Mouse (Mus musculus): ENCODE results near the gene Tgif1.

GRCm38 (mm10) chr17:70853436-70853905 is at the start of gene Tgif1:
- no peak for TF ChIP-seq MAX (IDR thresholded peaks at IDR 0.05; ENCODE audit: low read depth)
- no peak for TF ChIP-seq POLR2A (IDR thresholded peaks at IDR 0.05; ENCODE audit: insufficient read length, low read depth)
- TF ChIP-seq SRF (IDR thresholded peaks at IDR 0.05; ENCODE audit: control insufficient read depth, insufficient read length, low read depth) = no peak
- TF ChIP-seq TCF3 (IDR thresholded peaks at IDR 0.05; ENCODE audit: insufficient read length, low read depth) = no peak
- TF ChIP-seq E2F4 (IDR thresholded peaks at IDR 0.05; ENCODE audit: insufficient read depth) = no peak
